Mouse (Mus musculus): Measurements from ENCODE around the gene Hist1h2ap. TPM values are rescaled to one million over a fixed set of nuclear protein-coding genes. Genes with fewer than 3 reads are reported as not detected.
"Not testable (repeated sequence)": the region's sequence is repeated elsewhere in the genome, so short reads cannot be mapped to it uniquely, and the experiment has no call there.

Hist1h2ap gene
- polyA plus RNA-seq (2014; fragmentation: Nextera tagmentation; extraction: Ambion mirVana) = 613 and 855 TPM in 2 replicates

DNA sequence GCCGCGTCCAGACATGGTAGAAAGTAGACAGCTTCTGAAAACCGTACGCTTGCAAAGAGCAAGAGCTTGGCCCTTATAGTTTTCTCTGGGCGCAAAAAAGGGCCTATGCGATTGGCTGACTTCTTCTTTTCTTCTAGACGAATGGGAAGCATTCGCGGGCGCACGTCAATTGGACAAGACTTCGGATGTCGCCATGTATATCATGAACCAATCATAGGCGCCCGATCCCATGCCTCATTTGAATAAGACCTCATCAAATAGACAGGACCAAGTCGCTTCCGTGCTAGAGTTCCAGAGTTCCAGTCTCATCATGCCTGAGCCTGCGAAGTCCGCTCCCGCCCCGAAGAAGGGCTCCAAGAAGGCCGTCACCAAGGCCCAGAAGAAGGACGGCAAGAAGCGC lies at the start of gene Hist1h2ap, which contains the start of gene Hist1h2br:
Hist1h2ap (minus strand) TSS at position 47 of the 400 bp plus-strand sequence.
Hist1h2br (plus strand) TSS at position 283 of the 400 bp plus-strand sequence.
- ATAC-seq (ENCODE audit: low FRiP score, low TSS enrichment) = peak; percentile 95
- WGBS = no CpG with 5 or more reads among the region's 24 CpGs

GRCm38 (mm10) chr13:21882760-21883405 lies 49.6 kb upstream of the Hist1h2ap start:
- no peaks in the 10 kb centered on the region for H3K4me1 ChIP-seq (ENCODE audit: control insufficient read depth, insufficient read depth, low read length)
- ATAC-seq (ENCODE audit: low FRiP score, low TSS enrichment) = no peak
- no peak overlapping the region for H3K27ac ChIP-seq (replicated peaks; ENCODE audit: low read depth, low read length)
- H3K9me3 ChIP-seq (ENCODE audit: control insufficient read depth, low read length) = no peaks in the 10 kb centered on the region
- peak overlapping the region; percentile 30 for H3K4me2 ChIP-seq (ENCODE audit: low read length)
- no peaks in the 10 kb centered on the region for H3K36me3 ChIP-seq (ENCODE audit: control insufficient read depth, insufficient read depth, low read length)
- H3K9ac ChIP-seq (replicated peaks; ENCODE audit: low read length) = no peak overlapping the region
- peak; percentile 71 for DNase-seq
- peaks cover 5% of the 10 kb centered on the region for H3K27me3 ChIP-seq (ENCODE audit: control insufficient read depth, insufficient read depth, low read length)
- peak overlapping the region; percentile 17; the same call in 1 of the 2 replicates for H3K4me3 ChIP-seq (replicated peaks; ENCODE audit: low read depth, low read length)
- 2% methylated on average over 13 of the region's 13 CpGs for WGBS

More for the DNA sequence above, at the start of gene Hist1h2ap, which contains the start of gene Hist1h2br:
- not testable (repeated sequence) for H3K27me3 ChIP-seq (ENCODE audit: control insufficient read depth, insufficient read depth, low read length); H3K4me1 ChIP-seq (ENCODE audit: control insufficient read depth, insufficient read depth, low read length); H3K27ac ChIP-seq (replicated peaks; ENCODE audit: low read depth, low read length); H3K9me3 ChIP-seq (ENCODE audit: control insufficient read depth, low read length); H3K36me3 ChIP-seq (ENCODE audit: control insufficient read depth, insufficient read depth, low read length); DNase-seq; H3K4me3 ChIP-seq (replicated peaks; ENCODE audit: low read depth, low read length); H3K4me2 ChIP-seq (ENCODE audit: low read length); H3K9ac ChIP-seq (replicated peaks; ENCODE audit: low read length)

GRCm38 (mm10) chr13:21881878-21882669 lies 48.8 kb upstream of the Hist1h2ap start:
- DNase-seq = peak; percentile 31
- no peak for ATAC-seq (ENCODE audit: low FRiP score, low TSS enrichment)
- Histone ChIP-seq H3K4me1 (ENCODE audit: control insufficient read depth, insufficient read depth, low read length) (no peaks in the 10 kb centered on the region), H3K9ac (replicated peaks; ENCODE audit: low read length) (no peak overlapping the region), H3K9me3 (ENCODE audit: control insufficient read depth, low read length) (no peaks in the 10 kb centered on the region), H3K4me2 (ENCODE audit: low read length) (peak overlapping the region; percentile 30), H3K36me3 (ENCODE audit: control insufficient read depth, insufficient read depth, low read length) (no peaks in the 10 kb centered on the region), H3K27me3 (ENCODE audit: control insufficient read depth, insufficient read depth, low read length) (peaks cover 5% of the 10 kb centered on the region), H3K4me3 (replicated peaks; ENCODE audit: low read depth, low read length) (peak overlapping the region; percentile 17; the same call in 1 of the 2 replicates), H3K27ac (replicated peaks; ENCODE audit: low read depth, low read length) (no peak overlapping the region)
- WGBS = 2% methylated on average over 27 of the region's 27 CpGs

GRCm38 (mm10) chr13:21880735-21881134 lies 47.4 kb upstream of the Hist1h2ap start:
- H3K9me3 ChIP-seq (ENCODE audit: control insufficient read depth, low read length) = no peaks in the 10 kb centered on the region
- no peak overlapping the region for H3K9ac ChIP-seq (replicated peaks; ENCODE audit: low read length)
- peaks cover 5% of the 10 kb centered on the region for H3K27me3 ChIP-seq (ENCODE audit: control insufficient read depth, insufficient read depth, low read length)
- 89% methylated on average over 6 of the region's 6 CpGs for WGBS
- DNase-seq (no peak), ATAC-seq (ENCODE audit: low FRiP score, low TSS enrichment) (no peak)
- H3K4me2 ChIP-seq (ENCODE audit: low read length) = no peak overlapping the region
- H3K27ac ChIP-seq (replicated peaks; ENCODE audit: low read depth, low read length) = no peak overlapping the region
- no peaks in the 10 kb centered on the region for H3K4me1 ChIP-seq (ENCODE audit: control insufficient read depth, insufficient read depth, low read length)
- H3K4me3 ChIP-seq (replicated peaks; ENCODE audit: low read depth, low read length) = no peak overlapping the region
- H3K36me3 ChIP-seq (ENCODE audit: control insufficient read depth, insufficient read depth, low read length) = no peaks in the 10 kb centered on the region

- H3K4me3 ChIP-seq (replicated peaks; ENCODE audit: low read depth, low read length); H3K4me2 ChIP-seq (ENCODE audit: low read length); H3K9me3 ChIP-seq (ENCODE audit: control insufficient read depth, low read length); H3K27ac ChIP-seq (replicated peaks; ENCODE audit: low read depth, low read length); H3K4me1 ChIP-seq (ENCODE audit: control insufficient read depth, insufficient read depth, low read length); H3K9ac ChIP-seq (replicated peaks; ENCODE audit: low read length); H3K36me3 ChIP-seq (ENCODE audit: control insufficient read depth, insufficient read depth, low read length); DNase-seq; H3K27me3 ChIP-seq (ENCODE audit: control insufficient read depth, insufficient read depth, low read length); ATAC-seq (ENCODE audit: low FRiP score, low TSS enrichment): not testable (repeated sequence)
- WGBS = 84% methylated on average over 3 of the region's 3 CpGs
These were observed 32.2 kb upstream of the Hist1h2ap start for GRCm38 (mm10) chr13:21865503-21865902.

DNA sequence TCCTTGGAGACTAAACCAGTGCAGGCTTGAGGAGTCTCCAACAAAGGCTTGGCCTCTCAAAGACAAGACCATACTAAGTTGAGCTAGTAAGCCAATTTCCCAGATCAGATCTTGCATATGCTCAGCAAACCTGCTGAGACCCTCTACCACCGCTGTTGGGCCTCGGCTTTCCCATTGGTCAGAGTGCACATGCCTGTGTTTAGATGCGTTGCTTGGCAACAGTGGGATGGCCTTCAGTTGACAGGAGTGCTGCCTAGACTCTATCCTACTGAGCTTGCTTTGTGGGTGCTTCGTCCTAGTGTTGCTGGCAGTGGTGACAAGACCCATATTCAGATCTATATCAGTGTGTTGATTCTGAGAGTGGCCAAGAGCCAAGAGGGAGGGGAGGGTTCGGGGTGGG lies 28.3 kb upstream of the Hist1h2ap start:
- no peak overlapping the region for H3K4me2 ChIP-seq (ENCODE audit: low read length)
- no peaks in the 10 kb centered on the region for H3K36me3 ChIP-seq (ENCODE audit: control insufficient read depth, insufficient read depth, low read length)
- H3K4me1 ChIP-seq (ENCODE audit: control insufficient read depth, insufficient read depth, low read length) = no peaks in the 10 kb centered on the region
- H3K9me3 ChIP-seq (ENCODE audit: control insufficient read depth, low read length) = no peaks in the 10 kb centered on the region
- no peak overlapping the region for H3K9ac ChIP-seq (replicated peaks; ENCODE audit: low read length)
- WGBS = 13% methylated on average over 5 of the region's 5 CpGs
- no peaks in the 10 kb centered on the region for H3K27me3 ChIP-seq (ENCODE audit: control insufficient read depth, insufficient read depth, low read length)
- DNase-seq = peak; percentile 11
- no peak overlapping the region for H3K27ac ChIP-seq (replicated peaks; ENCODE audit: low read depth, low read length)
- no peak overlapping the region for H3K4me3 ChIP-seq (replicated peaks; ENCODE audit: low read depth, low read length)
- no peak for ATAC-seq (ENCODE audit: low FRiP score, low TSS enrichment)

GRCm38 (mm10) chr13:21855698-21856162 lies 22.4 kb upstream of the Hist1h2ap start:
- H3K27me3 ChIP-seq (ENCODE audit: control insufficient read depth, insufficient read depth, low read length) = no peaks in the 10 kb centered on the region
- ATAC-seq (ENCODE audit: low FRiP score, low TSS enrichment) (no peak), DNase-seq (peak; percentile 80)
- WGBS = under 1% methylated on average over 15 of the region's 15 CpGs
- H3K27ac ChIP-seq (replicated peaks; ENCODE audit: low read depth, low read length) = no peak overlapping the region
- H3K36me3 ChIP-seq (ENCODE audit: control insufficient read depth, insufficient read depth, low read length) = no peaks in the 10 kb centered on the region
- H3K4me3 ChIP-seq (replicated peaks; ENCODE audit: low read depth, low read length) = peak overlapping the region; percentile 36
- H3K4me2 ChIP-seq (ENCODE audit: low read length) = peak overlapping the region; percentile 49
- H3K4me1 ChIP-seq (ENCODE audit: control insufficient read depth, insufficient read depth, low read length) = no peaks in the 10 kb centered on the region
- H3K9me3 ChIP-seq (ENCODE audit: control insufficient read depth, low read length) = no peaks in the 10 kb centered on the region
- peak overlapping the region; percentile 49 for H3K9ac ChIP-seq (replicated peaks; ENCODE audit: low read length)

- 1% methylated on average over 11 of the region's 11 CpGs for WGBS
- Histone ChIP-seq H3K9me3 (ENCODE audit: control insufficient read depth, low read length) (no peaks in the 10 kb centered on the region), H3K36me3 (ENCODE audit: control insufficient read depth, insufficient read depth, low read length) (no peaks in the 10 kb centered on the region), H3K27ac (replicated peaks; ENCODE audit: low read depth, low read length) (no peak overlapping the region), H3K4me3 (replicated peaks; ENCODE audit: low read depth, low read length) (peak overlapping the region; percentile 36), H3K4me1 (ENCODE audit: control insufficient read depth, insufficient read depth, low read length) (no peaks in the 10 kb centered on the region), H3K9ac (replicated peaks; ENCODE audit: low read length) (no peak overlapping the region), H3K4me2 (ENCODE audit: low read length) (peak overlapping the region; percentile 49), H3K27me3 (ENCODE audit: control insufficient read depth, insufficient read depth, low read length) (no peaks in the 10 kb centered on the region)
- peak; percentile 60; the same call in 1 of the 2 replicates for ATAC-seq (ENCODE audit: low FRiP score, low TSS enrichment)
- DNase-seq = peak; percentile 76
These were observed 21.8 kb upstream of the Hist1h2ap start for GRCm38 (mm10) chr13:21855146-21855545.

All from midbrain, embryonic 14.5 days (tissue).